14 mouse cellular contexts compared by ENCODE assay signal in genomic region chr19:16177139-16177727, GRCm38 (mm10). TPM values are rescaled to one million over a fixed set of nuclear protein-coding genes. Genes with fewer than 3 reads are reported as not detected.
DNase-seq lines count a peak whose midpoint lies in the region; ATAC-seq and TF ChIP-seq lines count a peak whose summit lies in the region.
"Had no signal": no experiment of that assay in that cellular context is flagged by ENCODE, and none has a peak within 500 bp of the region (broad histone marks: within the 10 kb centered on the region; RNA-seq: fewer than 3 reads in every experiment).

No protein-coding gene starts in this region.

- no peak overlapping the region for H3K9ac ChIP-seq in hindbrain, embryonic 16.5 days (ENCODE audit: low read depth, low read length)
- H3K9ac ChIP-seq in hindbrain, embryonic 11.5 days (ENCODE audit: low read depth, low read length) = no peak overlapping the region
- no peak overlapping the region for H3K9ac ChIP-seq in lung, postnatal 0 days (replicated peaks; ENCODE audit: low read depth)
- H3K9ac ChIP-seq: forebrain, postnatal 0 days had no signal

- no peak for TF ChIP-seq EP300 in lung, postnatal 0 days (IDR thresholded peaks at IDR 0.05)

- WGBS in hindbrain, embryonic 16.5 days = 95% methylated on average over 8 of the region's 8 CpGs
- 87% methylated on average over 8 of the region's 8 CpGs for WGBS in hindbrain, embryonic 11.5 days
- 71% methylated on average over 8 of the region's 8 CpGs for WGBS in lung, postnatal 0 days

- intact Hi-C loops in gastrocnemius, postnatal 36 days (cut with DNase I) = loop anchor here (5.0 kb wide), 1 partner anchor 45 kb away; the partner anchor contains the start of gene Gnaq

- no peak overlapping the region for H3K4me3 ChIP-seq in hindbrain, embryonic 16.5 days (ENCODE audit: low read length)
- H3K4me3 ChIP-seq in hindbrain, embryonic 11.5 days (ENCODE audit: low read depth, low read length) = no peak overlapping the region
- no peak overlapping the region for H3K4me3 ChIP-seq in lung, postnatal 0 days (ENCODE audit: low read depth, low read length)

- H3K9me3 ChIP-seq in hindbrain, embryonic 16.5 days (ENCODE audit: control insufficient read depth, low read length) = no peaks in the 10 kb centered on the region
- H3K9me3 ChIP-seq in hindbrain, embryonic 11.5 days (ENCODE audit: control insufficient read depth, low read length) = no peaks in the 10 kb centered on the region
- H3K9me3 ChIP-seq in lung, postnatal 0 days (ENCODE audit: low read length) = no peaks in the 10 kb centered on the region

- peak; percentile 36 for DNase-seq in gastrocnemius, postnatal 25 days
- DNase-seq in gastrocnemius, postnatal 36 days = no peak
- no peak for DNase-seq in hindbrain, embryonic 11.5 days (ENCODE audit: low spot score)
- DNase-seq in lung, postnatal 0 days (ENCODE audit: low spot score) = no peak
- DNase-seq in lung, postnatal 14 days = no peak
- peak; percentile 61 for DNase-seq in skeletal muscle tissue, adult 2 months (ENCODE audit: low read depth, low spot score)
- no peak for DNase-seq in urinary bladder, postnatal 4 days (ENCODE audit: low spot score in 2 of 2)
- DNase-seq: cerebellum, adult 2 months; forebrain, postnatal 0 days; kidney, adult 18-20 months; midbrain, embryonic 14.5 days; right cerebral cortex, postnatal 25 days had no signal

- no peak for TF ChIP-seq CTCF in lung, postnatal 0 days (IDR thresholded peaks at IDR 0.05)

- no peaks in the 10 kb centered on the region for H3K36me3 ChIP-seq in hindbrain, embryonic 16.5 days (ENCODE audit: control insufficient read depth, insufficient read depth, low read length)
- H3K36me3 ChIP-seq in hindbrain, embryonic 11.5 days (ENCODE audit: control insufficient read depth, insufficient read depth, low read length) = no peaks in the 10 kb centered on the region
- H3K36me3 ChIP-seq in lung, postnatal 0 days (ENCODE audit: insufficient read depth, low read length) = no peaks in the 10 kb centered on the region

- peak; percentile 47; the same call in 1 of the 2 replicates for ATAC-seq in hindbrain, embryonic 16.5 days
- no peak for ATAC-seq in hindbrain, embryonic 11.5 days (ENCODE audit: low FRiP score)
- ATAC-seq in lung, postnatal 0 days = no peak
- ATAC-seq: forebrain, postnatal 0 days had no signal

- no peak overlapping the region for H3K27ac ChIP-seq in hindbrain, embryonic 16.5 days (ENCODE audit: low read depth, low read length)
- H3K27ac ChIP-seq in hindbrain, embryonic 11.5 days (ENCODE audit: low read depth, low read length) = no peak overlapping the region
- peak overlapping the region; percentile 16; the same call in 1 of the 2 replicates for H3K27ac ChIP-seq in lung, postnatal 0 days (ENCODE audit: low read length)

- H3K27me3 ChIP-seq in hindbrain, embryonic 16.5 days (replicated peaks; ENCODE audit: control insufficient read depth, insufficient read depth, low read length) = no peaks in the 10 kb centered on the region
- H3K27me3 ChIP-seq in hindbrain, embryonic 11.5 days (ENCODE audit: control insufficient read depth, insufficient read depth, low read length) = no peaks in the 10 kb centered on the region
- no peaks in the 10 kb centered on the region for H3K27me3 ChIP-seq in lung, postnatal 0 days (replicated peaks; ENCODE audit: insufficient read depth, low read length)

- H3K4me2 ChIP-seq in hindbrain, embryonic 16.5 days (ENCODE audit: low read length) = no peak overlapping the region
- H3K4me2 ChIP-seq in hindbrain, embryonic 11.5 days (replicated peaks; ENCODE audit: low read depth, low read length) = no peak overlapping the region
- no peak overlapping the region for H3K4me2 ChIP-seq in lung, postnatal 0 days (replicated peaks; ENCODE audit: low read depth, low read length)

- peaks cover 12% of the 10 kb centered on the region for H3K4me1 ChIP-seq in hindbrain, embryonic 16.5 days (ENCODE audit: control insufficient read depth, insufficient read depth, low read depth, low read length)
- H3K4me1 ChIP-seq in hindbrain, embryonic 11.5 days (replicated peaks; ENCODE audit: control insufficient read depth, insufficient read depth, low read length) = no peaks in the 10 kb centered on the region
- H3K4me1 ChIP-seq in lung, postnatal 0 days (ENCODE audit: insufficient read depth, low read depth, low read length) = peaks cover 20% of the 10 kb centered on the region; the same call in 1 of the 2 replicates

RNA-seq across cellular contexts. Expression of gene Gnaq, which starts 44.6 kb away (rescaled TPM):
- 10 to 100 TPM; 11.6 to 11.8 TPM for total RNA-seq in gastrocnemius, postnatal 25 days (2021)
- total RNA-seq in gastrocnemius, postnatal 36 days (2021) = 10 to 100 TPM; 10.3 to 11.3 TPM
- polyA plus RNA-seq in hindbrain, embryonic 16.5 days (2015; fragmentation: Nextera tagmentation; extraction: Ambion mirVana) = 104 and 105 TPM in 2 replicates
- 23.2 and 25.4 TPM in 2 replicates for polyA plus RNA-seq in hindbrain, embryonic 11.5 days (2014; fragmentation: Nextera tagmentation; extraction: Ambion mirVana)
- polyA plus RNA-seq in lung, postnatal 0 days (2015; fragmentation: Nextera tagmentation; extraction: Ambion mirVana) = 27.6 and 30.2 TPM in 2 replicates
- total RNA-seq: MEL had no signal

Comparison
In these comparisons a context has a peak if more than half of its experiments do, and no peak if none do; other contexts are left out.
1. DNase-seq: peak in gastrocnemius, postnatal 25 days (single experiment) and skeletal muscle tissue, adult 2 months (single experiment); none in gastrocnemius, postnatal 36 days (0 of 2), hindbrain, embryonic 11.5 days (single experiment), lung, postnatal 0 days (single experiment), lung, postnatal 14 days (single experiment) and urinary bladder, postnatal 4 days (0 of 2).